Mouse (Mus musculus) heart, adult 8-10 months (tissue): ENCODE data around the gene Itpk1. TPM values are rescaled to one million over a fixed set of nuclear protein-coding genes. Genes with fewer than 3 reads are reported as not detected.
A peak's percentile ranks its signal among the peaks of the same experiment; 100 is the strongest.

Source experiments
- DNase-seq: peaks from one replicate; pipeline ENCODE4 v3.0.0; 2022; ENCODE audit warnings: low spot score
- microRNA-seq: library from miRNA; unstranded; fragments of <30 nt; microRNA quantifications from one replicate; pipeline ENCODE4 v1.2.0, GENCODE M21; 2022
- total RNA-seq, 4 experiments: library from RNA; stranded (reverse); gene quantifications; 2 replicates each; pipeline ENCODE4 v1.2.4; 2022

The Itpk1 gene
- total RNA-seq, 4 experiments from 2014 or later = 6.9 to 8.0 (median 7.6) TPM

GRCm38 (mm10) chr12:102553705-102554275 is 150.9 kb downstream of the Itpk1 start:
- no peak for DNase-seq

- DNase-seq = no peak
These were observed 152.7 kb downstream of the Itpk1 start for GRCm38 (mm10) chr12:102552001-102552400.

GRCm38 (mm10) chr12:102551186-102551585 is 153.5 kb downstream of the Itpk1 start:
- no peak for DNase-seq

- peak; percentile 34 for DNase-seq
These were observed 154.2 kb downstream of the Itpk1 start for GRCm38 (mm10) chr12:102550529-102550928.

GRCm38 (mm10) chr12:102545122-102545521 is 159.6 kb downstream of the Itpk1 start:
- no peak for DNase-seq

- no peak for DNase-seq
These were observed 163.6 kb downstream of the Itpk1 start for GRCm38 (mm10) chr12:102541168-102541567.

- DNase-seq = no peak
These were observed 164.5 kb downstream of the Itpk1 start for GRCm38 (mm10) chr12:102540278-102540677.

GRCm38 (mm10) chr12:102535796-102536195 is 168.9 kb downstream of the Itpk1 start:
- no peak for DNase-seq

- no peak for DNase-seq
These were observed 176.7 kb downstream of the Itpk1 start for GRCm38 (mm10) chr12:102527989-102528388.

GRCm38 (mm10) chr12:102524760-102525159 is 180.0 kb downstream of the Itpk1 start:
- DNase-seq = peak; percentile 33

GRCm38 (mm10) chr12:102524216-102524615 is 180.5 kb downstream of the Itpk1 start:
- no peak for DNase-seq

GRCm38 (mm10) chr12:102521777-102522319 is 182.9 kb downstream of the Itpk1 start:
- no peak for DNase-seq

GRCm38 (mm10) chr12:102519929-102520720 is 184.6 kb downstream of the Itpk1 start:
- no peak for DNase-seq

Small RNA genes within 50 kb of the gene (microRNA-seq; reads per million reads assigned to microRNA genes)
- not detected for gene Mir1936

Other genes with a start within 250 kb of the Itpk1 start
- 10 to 100 TPM; 25.9 to 27.9 (median 27.3) TPM for gene Golga5, start 235.8 kb downstream of the Itpk1 start, total RNA-seq
- gene Chga, start 150.0 kb downstream of the Itpk1 start, total RNA-seq = under 1 TPM in 2 of 4 experiments, not detected in 2; 0.14 TPM
- 1 to 10 TPM; 5.9 to 7.3 (median 6.6) TPM for gene Moap1, start 38.7 kb upstream of the Itpk1 start, total RNA-seq
- 1 to 10 TPM; 3.5 to 4.7 (median 4.4) TPM for gene Tmem251, start 38.8 kb upstream of the Itpk1 start, total RNA-seq
- gene Gm28051, start 52.8 kb upstream of the Itpk1 start, total RNA-seq = not detected
- gene Gon7, start 52.9 kb upstream of the Itpk1 start, total RNA-seq = 10 to 100 TPM in 3 of 4 experiments, 1 to 10 TPM in 1; 9.4 to 14.2 (median 10.9) TPM
- 10 to 100 TPM; 23.1 to 24.9 (median 24.7) TPM for gene Ubr7, start 53.0 kb upstream of the Itpk1 start, total RNA-seq
- 1 to 10 TPM; 3.6 to 4.5 (median 3.8) TPM for gene Gm20604, start 53.7 kb upstream of the Itpk1 start, total RNA-seq
- gene Btbd7, start 173.5 kb upstream of the Itpk1 start, total RNA-seq = 10 to 100 TPM; 22.8 to 27.1 (median 26.1) TPM
- gene Cox8c, start 194.4 kb upstream of the Itpk1 start, total RNA-seq = not detected
- under 1 TPM in 2 of 4 experiments, not detected in 2; 0.06 to 0.08 TPM for gene Unc79, start 243.9 kb upstream of the Itpk1 start, total RNA-seq